Mouse (Mus musculus): ENCODE data around the gene Ehd4. TPM values are rescaled to one million over a fixed set of nuclear protein-coding genes. Genes with fewer than 3 reads are reported as not detected.

The Ehd4 gene
- 8.3 and 8.7 TPM in 2 replicates for polyA plus RNA-seq (2012; rRNA removed)

DNA sequence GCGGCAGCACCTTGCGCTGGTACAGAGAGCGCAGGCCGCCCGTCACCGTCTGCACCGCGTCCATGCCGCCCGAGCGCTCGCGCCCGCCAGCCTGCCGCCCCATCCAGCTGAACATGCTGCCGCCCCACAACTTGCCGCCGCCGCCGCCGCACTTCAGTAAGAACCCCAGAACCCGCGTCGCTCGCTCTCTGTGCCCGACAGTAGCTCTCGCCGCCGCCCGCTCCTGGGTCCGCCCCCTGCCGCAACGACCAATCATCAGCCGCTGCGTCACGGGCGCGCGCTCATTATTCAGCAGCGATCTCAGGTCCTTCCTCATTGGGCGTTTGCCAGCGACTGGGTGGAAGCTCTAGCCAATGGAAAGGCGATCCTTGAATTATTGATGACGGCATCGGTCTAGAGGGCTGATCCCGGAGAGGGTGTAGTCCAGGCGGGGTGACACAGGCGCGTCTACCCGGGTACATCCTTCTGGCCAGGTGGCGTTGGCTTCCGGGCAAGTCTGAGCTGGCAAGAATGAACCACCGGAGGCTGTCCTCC lies at the start of gene Ehd4:
Ehd4 (minus strand) TSS at position 246 of the 534 bp plus-strand sequence.

Other genes with a start within 250 kb of the Ehd4 start
- 1.5 and 1.6 TPM in 2 replicates for gene Mapkbp1, start 181.9 kb downstream of the Ehd4 start, polyA plus RNA-seq (2012; rRNA removed)
- 4.0 and 4.3 TPM in 2 replicates for gene Jmjd7, start 127.1 kb downstream of the Ehd4 start, polyA plus RNA-seq (2012; rRNA removed)
- gene Gm28042, start 127.1 kb downstream of the Ehd4 start, polyA plus RNA-seq (2012; rRNA removed): 1.1 and 1.2 TPM in 2 replicates
- 0.97 and 1.5 TPM in 2 replicates for gene Pla2g4b, start 121.2 kb downstream of the Ehd4 start, polyA plus RNA-seq (2012; rRNA removed)
- 0.01 TPM in 1 of 2 replicates, not detected in the other for gene Pla2g4e, start 90.7 kb upstream of the Ehd4 start, polyA plus RNA-seq (2012; rRNA removed)
- not detected in 2 replicates for gene Pla2g4d, start 134.6 kb upstream of the Ehd4 start, polyA plus RNA-seq (2012; rRNA removed)
- gene Pla2g4f, start 159.6 kb upstream of the Ehd4 start, polyA plus RNA-seq (2012; rRNA removed): 0.01 TPM in 1 of 2 replicates, not detected in the other
- gene Vps39, start 198.5 kb upstream of the Ehd4 start, polyA plus RNA-seq (2012; rRNA removed): 8.4 and 9.4 TPM in 2 replicates
- 6.4 and 7.5 TPM in 2 replicates for gene Ganc, start 249.3 kb upstream of the Ehd4 start, polyA plus RNA-seq (2012; rRNA removed)
- gene Tmem87a, start 249.5 kb upstream of the Ehd4 start, polyA plus RNA-seq (2012; rRNA removed): 6.5 and 6.6 TPM in 2 replicates

Measured in liver, embryonic 18 days (tissue).